Mouse (Mus musculus) gastrocnemius, postnatal 25 days (tissue): Measurements from ENCODE around the gene Specc1. TPM values are rescaled to one million over a fixed set of nuclear protein-coding genes. Genes with fewer than 3 reads are reported as not detected.

ENCODE experiments used
- DNase-seq: peaks from one replicate; pipeline ENCODE4 v3.0.0; 2022
- total RNA-seq, 2 experiments: library from RNA; stranded (reverse); gene quantifications; 1 replicate in 1 of 2; 2 replicates in 1 of 2; pipeline ENCODE4 v1.2.3; 2021

Specc1 gene
- total RNA-seq, 2 experiments from 2014 or later, result 1.9 to 2.8 TPM

DNA sequence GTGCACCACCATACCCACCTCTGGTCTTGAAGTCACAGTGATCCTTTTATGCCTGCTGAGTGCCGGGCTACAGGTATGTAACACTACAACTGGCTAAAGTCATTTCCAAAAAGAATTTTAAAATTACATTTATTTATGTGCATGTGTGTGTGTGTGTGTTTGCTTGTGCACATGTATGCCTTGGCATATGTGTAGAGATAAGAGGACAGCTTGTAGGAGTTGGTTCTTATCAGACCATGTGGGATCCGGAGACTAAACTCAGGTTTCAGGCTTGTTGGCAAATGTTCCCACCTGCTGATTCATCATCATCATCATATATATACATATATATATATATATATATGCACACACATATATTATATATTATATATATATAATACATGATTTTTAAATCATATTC is 12.3 kb downstream of the Specc1 start:
- no peak for DNase-seq

DNA sequence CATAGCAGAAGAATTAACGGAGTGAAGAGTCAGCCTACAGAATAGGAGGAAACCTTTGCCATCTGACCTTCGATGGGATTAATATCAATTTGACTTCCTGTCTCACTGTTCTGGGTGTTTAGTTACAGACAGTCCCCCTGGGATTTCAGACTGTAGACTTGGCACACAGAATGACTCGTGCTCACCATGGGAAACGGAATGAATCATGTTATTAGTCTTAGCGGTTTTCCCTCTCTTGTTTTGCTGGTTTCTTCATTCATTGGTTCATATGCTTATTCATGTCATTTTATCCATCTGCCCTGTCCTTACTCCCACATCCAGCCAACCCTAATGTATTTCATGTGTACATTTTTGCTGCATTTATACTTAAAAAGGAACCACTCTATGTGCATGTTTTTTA is 14.3 kb downstream of the Specc1 start:
- no peak for DNase-seq

DNA sequence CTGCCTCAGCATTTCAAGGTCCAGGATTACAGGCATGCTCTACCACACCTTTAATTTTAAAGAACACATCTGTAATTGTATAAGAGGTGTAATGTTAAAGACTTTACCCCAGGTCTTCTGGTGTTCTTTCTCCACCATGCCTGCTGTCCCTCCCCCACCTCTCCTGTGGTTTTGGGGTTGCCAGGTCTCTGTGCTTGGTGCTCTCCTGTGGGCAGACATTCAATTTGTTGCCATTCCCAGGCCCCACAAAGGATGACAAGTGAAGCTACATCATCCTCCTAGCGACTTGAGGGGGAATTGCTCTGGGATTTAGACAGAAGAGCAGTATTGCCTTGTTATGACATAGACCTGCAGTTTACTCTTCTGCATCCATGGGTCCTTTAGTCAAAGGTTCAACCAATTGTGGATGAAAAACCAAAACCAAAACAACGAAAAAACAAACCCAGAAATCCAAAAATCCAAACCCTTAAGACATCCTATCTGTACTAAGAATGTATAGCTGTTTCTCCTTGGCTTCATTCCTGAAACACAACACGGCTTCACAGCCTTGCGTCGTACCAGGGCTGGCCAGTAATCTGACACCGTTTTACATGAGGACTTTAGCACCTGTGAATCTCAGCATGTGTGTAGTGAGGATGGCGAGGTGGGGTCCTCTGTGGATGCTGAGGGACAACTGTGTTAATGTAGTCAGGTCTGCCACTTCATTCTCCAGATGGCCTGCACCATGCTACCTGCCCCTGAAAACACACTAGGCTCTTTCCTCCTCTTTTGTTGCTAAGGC is 15.1 kb downstream of the Specc1 start:
- no peak for DNase-seq

DNA sequence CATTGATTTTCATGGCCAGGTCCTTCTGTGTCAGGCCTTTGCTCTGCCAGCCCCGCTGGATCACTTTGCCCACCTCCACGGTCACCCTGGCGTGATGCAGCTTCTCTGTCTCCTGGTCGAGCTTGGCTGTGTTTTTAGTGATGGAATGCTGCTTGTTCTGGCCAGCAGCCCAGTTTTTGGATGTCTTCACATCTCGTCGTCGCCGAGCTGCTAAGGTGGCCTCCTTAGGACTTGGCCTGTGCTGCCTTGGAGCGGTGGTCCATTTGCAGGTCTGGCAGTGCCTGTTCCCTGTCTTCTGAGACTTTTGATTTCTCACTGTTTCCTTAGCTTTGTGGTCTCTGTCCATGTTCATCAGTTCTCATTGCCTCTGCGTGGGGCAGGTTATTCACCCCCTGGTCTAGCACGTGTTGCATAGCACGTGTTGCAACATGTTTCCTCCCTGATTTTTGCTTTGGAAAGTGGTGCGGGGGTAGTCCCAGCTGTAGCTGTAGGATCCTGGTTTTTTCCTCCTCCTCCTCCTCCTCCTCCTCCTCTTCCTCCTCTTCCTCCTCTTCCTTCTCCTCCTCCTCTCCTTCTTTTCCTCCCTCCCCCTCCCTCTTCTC is 17.6 kb downstream of the Specc1 start:
- DNase-seq, result no peak

DNA sequence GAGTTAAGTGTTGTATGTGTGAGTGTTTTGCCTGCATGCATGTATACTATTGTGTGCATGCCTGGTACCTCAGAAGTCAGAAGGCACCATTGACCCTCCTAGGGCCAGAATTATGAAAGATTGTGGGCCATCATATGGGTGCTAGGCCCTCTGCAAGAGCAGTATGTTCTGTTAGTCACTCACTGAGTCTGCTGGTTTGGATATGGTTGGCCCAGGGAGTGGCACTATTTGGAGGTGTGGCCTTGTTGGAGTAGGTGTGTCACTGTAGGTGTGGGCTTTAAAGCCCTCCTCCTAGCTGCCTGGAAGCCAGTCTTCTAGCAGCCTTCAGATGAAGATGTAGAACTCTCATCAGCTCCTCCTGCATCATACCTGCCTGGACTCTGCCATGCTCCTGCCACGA is 19.2 kb downstream of the Specc1 start:
- no peak for DNase-seq

DNA sequence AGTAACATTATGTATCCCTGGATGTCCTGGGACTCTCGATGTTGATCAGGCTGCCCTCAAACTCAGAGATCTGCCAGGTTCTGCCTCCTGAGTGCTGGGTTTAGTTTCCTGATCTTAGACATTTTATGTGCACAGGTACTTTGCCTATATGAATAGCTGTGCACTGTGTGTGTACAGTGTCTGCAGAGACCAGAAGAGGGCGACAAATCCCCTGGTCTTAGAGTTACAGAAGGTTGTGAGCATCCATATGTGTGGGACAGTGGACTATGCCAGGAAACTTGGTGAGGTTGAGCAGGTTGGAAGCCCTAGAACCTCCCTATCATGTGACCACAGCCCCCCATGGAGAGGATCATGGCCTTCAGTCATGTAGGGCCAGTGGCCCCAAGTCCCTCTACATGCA is 24.7 kb downstream of the Specc1 start:
- DNase-seq, result no peak

DNA sequence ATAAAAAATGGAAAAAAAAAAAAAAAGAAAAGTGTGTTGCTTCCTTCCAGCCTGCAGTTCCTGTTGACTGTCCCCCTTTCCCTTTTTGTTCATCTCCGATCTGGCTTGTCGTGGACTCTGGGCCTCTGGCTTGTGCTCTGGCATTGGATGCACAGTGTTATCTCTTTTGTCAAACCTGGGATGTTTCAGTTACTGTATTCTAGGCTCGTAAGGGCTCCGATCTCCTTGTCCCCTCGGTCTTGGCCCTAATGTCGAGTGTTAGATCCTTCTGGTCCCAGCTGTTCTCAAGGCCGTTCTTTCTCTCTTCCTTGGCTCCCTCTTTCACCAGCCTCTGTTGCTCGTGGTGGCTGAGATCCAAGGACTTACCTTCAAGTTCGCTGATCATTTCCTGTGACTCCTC is 26.3 kb downstream of the Specc1 start:
- DNase-seq, result no peak

DNA sequence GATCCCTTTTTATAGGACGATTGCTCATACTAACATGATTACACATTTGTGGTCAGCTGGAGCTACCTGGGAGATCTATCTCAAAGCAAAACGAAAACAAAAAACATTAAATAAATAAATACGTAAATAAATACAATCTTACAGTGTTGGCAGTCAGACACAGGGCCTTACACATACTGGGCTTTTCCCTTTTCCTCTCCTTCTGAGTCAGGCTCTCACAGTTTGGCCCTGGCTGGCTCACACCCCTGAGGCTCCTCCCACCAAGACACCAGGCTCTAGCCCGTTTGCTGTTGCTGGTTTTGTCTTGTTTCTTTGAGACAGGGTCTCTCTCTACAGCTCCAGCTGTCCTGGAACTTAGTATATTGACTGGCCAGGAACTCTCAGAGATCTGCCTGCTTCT is 30.4 kb downstream of the Specc1 start:
- DNase-seq, result no peak

DNA sequence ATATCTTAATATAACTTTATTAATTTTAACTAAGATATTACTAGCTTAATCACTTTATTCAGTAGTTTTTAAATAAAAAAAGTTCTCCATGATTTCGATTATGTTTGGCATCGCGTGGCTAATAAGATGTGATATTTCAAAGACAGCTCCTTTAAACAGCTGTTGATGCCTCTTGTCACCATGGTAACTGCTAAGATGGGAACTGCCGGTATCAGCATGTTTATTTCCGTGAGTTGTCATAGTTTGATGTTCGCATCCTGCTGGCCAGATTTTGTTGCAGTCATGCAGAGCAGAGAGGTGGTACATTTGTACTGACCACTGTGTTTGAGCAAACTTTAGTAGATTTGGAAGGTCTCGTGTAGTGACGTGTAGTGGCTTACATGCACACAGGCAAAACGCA is 33.1 kb downstream of the Specc1 start:
- DNase-seq, result no peak

DNA sequence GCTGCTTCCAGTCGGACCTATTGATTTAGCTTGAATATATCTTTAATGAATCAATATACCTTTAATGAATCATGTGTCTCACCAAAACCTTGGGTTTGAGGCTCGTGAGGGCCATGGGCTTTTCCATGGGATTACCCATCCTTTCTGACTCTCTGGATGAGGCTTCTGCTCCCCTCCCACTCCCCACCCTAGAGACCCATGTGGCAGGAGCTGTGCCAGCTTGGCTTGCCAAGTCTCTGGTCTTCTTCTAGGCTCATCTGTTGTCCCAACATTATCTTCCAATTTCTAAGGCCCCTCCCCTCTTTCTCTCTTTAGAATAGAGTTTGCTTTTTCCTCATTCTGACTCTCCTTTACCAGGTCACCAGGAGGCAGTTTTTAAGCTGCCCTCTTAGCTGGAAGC is 35.0 kb downstream of the Specc1 start:
- no peak for DNase-seq

DNA sequence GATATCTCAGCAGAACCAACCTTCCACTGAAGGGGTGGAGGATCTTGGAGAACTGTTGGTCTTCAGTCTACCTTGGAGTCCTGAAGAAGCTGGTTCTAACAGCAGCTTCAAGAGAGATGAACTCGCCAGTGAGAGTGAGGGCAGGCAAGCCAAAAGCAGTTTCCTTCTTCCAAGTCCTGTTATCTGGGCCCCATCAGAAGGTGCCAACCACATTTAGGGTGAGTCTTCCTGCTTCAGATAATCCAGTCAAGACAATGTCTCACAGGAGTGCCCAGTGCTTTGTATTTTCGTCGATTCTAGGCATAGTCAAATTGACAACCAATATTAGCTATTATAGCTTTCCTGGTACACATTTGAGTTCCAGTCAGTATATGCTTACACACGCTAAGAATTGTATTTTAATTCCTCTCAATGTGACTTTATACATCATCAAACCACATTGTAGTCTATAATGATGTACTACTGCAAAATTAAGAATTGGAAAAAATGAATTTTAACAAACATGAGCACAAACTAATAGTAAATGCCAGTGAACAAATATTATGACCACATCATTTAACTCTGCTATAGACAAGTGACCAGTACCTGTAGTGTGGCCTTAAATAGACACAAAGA is 36.2 kb downstream of the Specc1 start:
- DNase-seq, result no peak

DNA sequence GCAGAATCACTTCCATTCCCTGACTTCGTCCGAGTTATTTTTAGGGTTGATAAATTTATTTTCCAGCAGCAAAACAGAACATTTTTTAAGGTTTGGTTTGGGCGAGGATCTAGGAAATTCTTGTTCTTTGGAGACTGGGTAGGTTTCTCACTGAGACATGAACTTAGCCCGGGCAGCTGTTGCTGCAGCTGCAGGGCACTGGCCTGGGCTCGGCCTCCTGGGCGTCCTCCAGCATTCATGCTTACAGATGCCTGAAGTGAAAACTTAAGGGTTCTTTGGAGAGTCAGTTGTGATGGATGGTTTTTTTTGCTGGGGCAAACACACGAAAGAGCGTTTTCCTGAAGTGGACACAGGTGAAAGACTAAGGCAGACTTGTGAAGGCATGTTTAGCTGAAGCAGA is 42.9 kb downstream of the Specc1 start:
- peak; percentile 46 for DNase-seq

DNA sequence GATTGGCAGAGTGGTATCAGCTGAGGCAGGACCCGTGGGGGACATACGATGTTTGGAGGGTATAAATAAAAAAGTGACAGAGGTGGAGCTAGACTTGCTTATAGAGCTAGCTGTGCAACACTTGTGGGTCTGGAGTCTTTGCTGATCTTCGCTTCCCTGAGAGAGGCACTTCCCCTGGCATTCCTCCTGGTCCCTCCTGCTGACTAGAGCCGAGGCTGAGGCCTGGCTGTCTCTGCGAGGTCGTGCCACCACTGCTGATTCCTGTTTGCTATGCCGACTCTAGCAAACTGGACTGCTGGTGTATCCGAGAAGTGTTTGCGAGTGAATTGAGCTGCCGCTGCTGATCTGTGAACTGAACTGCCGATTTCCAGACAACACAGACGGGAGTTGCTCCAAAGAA is 43.5 kb downstream of the Specc1 start:
- no peak for DNase-seq

DNA sequence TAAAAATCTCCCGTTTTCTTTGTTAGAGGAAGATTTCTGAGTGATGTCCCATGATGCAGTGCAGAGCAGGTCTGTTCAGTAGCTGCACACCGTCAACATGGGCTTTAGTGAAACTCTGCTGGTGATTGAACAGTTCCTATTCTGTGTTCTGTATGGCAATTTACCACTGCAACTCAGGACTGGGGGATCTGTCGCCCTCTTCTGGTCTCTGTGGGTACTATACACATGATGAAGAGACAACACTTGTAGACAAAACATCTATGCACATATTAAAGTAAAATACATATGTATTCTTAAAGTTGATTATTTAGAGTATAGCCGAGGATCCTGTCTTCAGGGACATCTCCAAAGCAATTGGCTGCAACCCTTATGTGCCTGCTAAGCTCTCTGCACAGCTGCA is 45.4 kb downstream of the Specc1 start:
- DNase-seq, result no peak

DNA sequence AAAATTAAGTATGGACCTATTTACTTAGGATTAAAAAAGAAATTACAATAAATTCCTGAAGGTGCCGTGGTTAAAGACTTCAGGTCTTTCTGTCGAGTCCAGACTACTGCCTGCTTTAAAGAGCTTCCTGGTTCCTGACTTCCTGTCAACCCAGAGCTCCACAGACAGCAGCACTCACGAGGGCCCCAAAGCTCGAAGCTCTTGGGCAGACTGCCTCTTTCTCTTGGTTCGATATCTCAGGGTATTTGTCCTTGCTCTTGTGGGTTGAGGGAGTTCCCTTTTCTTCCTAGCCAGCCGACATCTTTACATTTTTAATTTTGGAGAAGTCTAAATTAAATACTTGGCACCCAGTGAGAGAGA is 48.3 kb downstream of the Specc1 start:
- DNase-seq, result no peak

DNA sequence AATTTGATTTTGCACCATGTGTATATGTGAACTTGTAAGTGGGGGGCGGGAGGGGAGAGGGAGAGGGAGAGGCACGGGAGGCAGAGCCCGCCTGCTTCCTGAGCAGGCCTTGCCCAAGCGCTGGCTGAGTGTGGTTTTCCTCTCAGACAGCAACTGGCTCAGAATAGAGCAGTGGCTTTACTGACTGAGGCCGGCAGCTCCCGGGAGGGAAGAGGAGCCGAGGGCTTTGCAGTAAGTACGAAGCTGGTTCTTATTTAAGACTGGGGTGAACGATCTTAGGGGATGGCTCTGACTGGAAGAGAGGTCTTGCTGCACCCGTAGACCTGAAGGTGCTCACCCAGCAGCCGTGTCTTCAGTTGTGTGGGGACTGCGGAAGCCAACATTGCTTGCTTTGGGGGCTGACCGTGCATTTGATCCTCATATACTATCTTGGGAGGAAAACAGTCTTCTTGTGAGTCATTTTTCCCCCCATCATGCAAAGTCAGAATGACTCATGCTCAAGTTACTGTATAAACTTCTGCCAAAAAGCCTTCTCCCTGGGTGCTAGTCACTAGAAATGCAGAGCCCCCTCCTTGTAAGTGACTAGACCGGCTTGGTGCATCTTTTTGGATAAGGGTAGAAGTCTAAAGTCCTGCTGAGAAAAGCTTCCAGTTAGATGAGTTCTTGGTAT is 48.8 kb downstream of the Specc1 start:
- DNase-seq, result peak; percentile 20

DNA sequence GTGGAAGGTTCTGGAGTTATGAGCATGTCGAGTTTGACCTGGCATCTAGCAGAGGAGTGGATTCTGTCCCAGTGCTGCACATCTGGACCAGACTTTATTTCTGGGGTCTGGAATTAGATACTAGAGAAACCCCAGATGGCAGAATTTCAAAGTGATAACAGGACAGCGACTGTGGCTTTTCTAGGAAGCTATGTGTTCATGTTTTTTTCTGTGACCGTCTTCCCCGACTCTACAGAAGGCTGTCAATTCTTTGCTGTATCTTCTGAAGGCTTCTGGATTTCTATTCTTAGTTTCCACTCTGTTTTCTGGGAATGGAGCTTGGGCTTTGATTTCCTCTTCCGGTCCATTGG is 49.3 kb downstream of the Specc1 start:
- no peak for DNase-seq

DNA sequence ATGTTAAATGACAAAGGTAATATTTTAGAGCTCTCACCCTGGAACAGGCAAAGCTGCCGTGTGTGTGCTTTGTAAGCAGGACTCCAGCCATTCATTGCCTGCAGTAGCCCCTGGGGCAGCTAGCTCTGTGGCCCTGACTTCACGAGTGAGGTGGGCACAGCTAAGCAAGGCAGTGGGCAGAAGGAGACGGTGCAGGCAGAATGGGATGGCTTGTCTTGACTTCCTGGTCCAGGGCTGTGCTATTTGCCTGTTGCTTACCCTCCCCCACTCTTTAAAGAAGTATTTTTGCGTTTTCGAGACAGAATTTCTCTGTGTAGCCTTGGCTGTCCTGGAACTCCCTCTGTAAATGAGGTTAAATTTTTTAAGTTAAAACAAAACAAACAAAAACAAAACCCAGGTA is 50.1 kb downstream of the Specc1 start:
- no peak for DNase-seq

DNA sequence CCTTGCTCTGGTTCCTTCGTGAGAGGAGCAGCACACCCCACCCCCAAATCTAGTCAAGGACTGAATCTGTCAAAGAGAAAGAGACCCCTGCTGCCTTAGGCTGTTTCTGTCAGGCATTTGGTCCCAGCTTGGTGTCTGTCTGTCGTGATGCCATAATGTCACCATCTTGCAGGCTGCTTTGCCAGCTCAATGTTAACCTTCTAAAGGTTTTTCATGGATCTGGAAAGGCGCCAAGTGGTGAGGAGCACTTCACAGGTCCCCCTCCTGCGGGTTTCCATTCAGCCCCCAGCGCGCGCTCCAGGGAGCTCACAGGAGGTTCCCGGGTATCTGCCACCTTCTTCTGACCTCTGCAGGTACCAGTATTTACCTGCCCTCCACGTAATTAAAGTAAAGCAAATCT is 51.4 kb downstream of the Specc1 start:
- DNase-seq, result no peak

DNA sequence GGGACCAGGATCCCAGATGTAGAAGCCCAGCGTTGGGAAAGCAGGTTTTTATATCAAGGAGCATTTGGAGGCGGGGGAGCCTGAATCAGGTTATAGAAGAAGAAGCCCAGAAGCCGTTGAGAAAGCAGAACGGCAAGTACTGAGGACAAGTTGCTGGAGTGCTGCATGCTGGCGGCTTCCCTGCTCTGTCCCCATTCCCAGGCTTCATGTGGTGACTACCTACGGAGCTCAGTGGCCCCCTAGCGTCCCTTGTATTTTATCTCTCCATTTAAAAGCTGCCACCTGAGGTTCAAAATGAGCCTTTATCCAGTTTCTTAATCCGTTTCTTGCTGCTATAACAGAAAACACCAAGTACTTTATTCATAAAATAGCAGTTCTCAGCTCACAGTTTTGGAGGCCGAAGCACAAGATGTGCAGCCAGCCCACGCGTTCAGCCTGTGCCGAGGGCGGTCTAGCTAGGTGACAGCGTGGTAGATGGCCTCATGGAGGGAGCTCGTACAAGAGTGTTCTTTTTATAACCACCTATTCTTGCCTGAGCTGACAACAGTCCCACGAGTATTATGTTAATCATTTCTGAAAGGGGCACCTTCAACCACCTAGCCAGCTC is 54.2 kb downstream of the Specc1 start:
- no peak for DNase-seq

DNA sequence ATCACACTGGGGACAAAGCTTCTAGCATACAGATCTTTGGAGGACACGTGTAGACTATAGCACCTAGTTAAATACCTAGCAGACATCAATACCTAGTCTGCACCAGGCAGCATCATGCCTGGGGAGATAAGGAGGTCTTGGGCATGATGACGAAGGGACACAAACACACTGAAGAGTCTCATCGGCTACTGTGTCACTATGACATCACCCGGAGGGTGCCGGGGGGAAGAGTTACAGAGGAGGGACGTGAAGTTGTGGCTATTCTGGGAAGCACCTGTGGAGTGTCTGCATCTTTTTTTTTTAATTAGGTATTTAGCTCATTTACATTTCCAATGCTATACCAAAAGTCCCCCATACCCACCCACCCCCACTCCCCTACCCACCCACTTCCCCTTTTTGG is 55.5 kb downstream of the Specc1 start:
- no peak for DNase-seq

DNA sequence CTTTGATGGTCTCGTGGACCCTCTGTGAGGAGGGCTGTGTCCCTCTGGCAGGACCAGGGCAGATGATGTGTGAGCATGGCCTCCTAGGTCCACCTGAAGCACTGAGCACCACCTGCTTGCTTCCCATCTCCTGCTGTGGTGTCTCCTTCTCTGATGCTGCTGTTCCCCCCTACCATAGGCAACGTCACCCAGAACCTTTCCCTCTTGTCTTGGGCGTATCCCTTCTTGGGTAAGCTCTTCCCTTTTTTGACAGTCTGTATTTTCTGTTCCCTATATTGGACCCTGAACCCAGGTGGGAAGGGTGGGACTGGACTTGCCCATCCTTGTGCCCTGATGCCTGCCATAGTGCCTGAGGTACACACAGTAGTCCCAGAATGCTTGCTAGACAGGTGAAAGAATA is 56.9 kb downstream of the Specc1 start:
- no peak for DNase-seq

DNA sequence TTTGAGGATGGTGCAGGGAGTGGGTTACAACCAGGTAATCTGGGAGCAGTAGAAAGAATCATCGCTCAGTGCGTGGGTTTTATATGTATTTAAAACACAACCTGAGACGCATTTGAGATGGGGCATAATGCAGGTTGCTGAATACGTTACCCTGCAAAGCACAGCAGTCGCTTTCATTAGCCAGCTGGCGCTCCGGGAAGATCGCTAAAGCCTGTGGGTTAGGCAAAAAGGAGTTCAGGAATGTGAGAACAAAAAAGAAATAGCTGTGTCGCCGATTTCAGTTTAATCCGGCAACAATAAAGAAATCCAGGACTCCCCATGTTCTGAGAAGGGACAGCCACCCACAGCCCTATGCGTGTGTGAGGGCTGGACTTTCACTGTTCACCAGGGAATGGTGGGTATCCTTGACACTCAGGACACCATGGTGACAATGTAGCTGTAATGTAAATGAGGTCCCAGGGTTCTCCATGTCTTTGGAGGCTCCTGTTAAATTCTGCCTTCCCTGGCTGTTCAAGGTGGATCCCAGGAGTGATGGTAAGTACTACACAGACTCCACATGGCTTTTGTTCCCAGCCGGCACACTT is 58.6 kb downstream of the Specc1 start:
- DNase-seq, result no peak
